Mouse (Mus musculus) 3134 (cell line): Measurements from ENCODE around the gene Thoc3.
A peak's percentile ranks its signal among the peaks of the same experiment; 100 is the strongest.
"Not testable (repeated sequence)": the region's sequence is repeated elsewhere in the genome, so short reads cannot be mapped to it uniquely, and the experiment has no call there.

ENCODE experiments used
- DNase-seq: peaks from one replicate; pipeline ENCODE4 v3.0.0-alpha.2; 2011; ENCODE audit warnings: low spot score; ENCODE audit not compliant: insufficient read length; ENCODE audit errors: extremely low read depth

The Thoc3 gene

GRCm38 (mm10) chr13:54468098-54469011, at the start of gene Thoc3:
Gene Thoc3, minus strand, starts transcription at chr13:54468849.
- peak; percentile 88 for DNase-seq

- DNase-seq = no peak
Measured at GRCm38 (mm10) chr13:54505920-54506319, 37.3 kb upstream of the Thoc3 start.

- peak; percentile 18 for DNase-seq
Measured at GRCm38 (mm10) chr13:54504611-54505260, 36.1 kb upstream of the Thoc3 start.

GRCm38 (mm10) chr13:54503604-54504521, 35.2 kb upstream of the Thoc3 start, which contains the start of gene Simc1:
Gene Simc1, plus strand, starts transcription at chr13:54503779.
- DNase-seq = peak; percentile 83

- DNase-seq = no peak
Measured at GRCm38 (mm10) chr13:54503278-54503603, 34.6 kb upstream of the Thoc3 start.

- DNase-seq = no peak
Measured at GRCm38 (mm10) chr13:54501957-54502690, 33.5 kb upstream of the Thoc3 start.

GRCm38 (mm10) chr13:54501352-54501751, 32.7 kb upstream of the Thoc3 start:
- DNase-seq = no peak

- not testable (repeated sequence) for DNase-seq
Measured at GRCm38 (mm10) chr13:54499551-54499950, 30.9 kb upstream of the Thoc3 start.

GRCm38 (mm10) chr13:54491381-54491780, 22.7 kb upstream of the Thoc3 start:
- DNase-seq = no peak

- DNase-seq = no peak
Measured at GRCm38 (mm10) chr13:54490411-54490810, 21.8 kb upstream of the Thoc3 start.

- no peak for DNase-seq
Measured at GRCm38 (mm10) chr13:54481498-54481897, 12.8 kb upstream of the Thoc3 start.

GRCm38 (mm10) chr13:54479286-54479685, 10.6 kb upstream of the Thoc3 start:
- peak; percentile 32 for DNase-seq

GRCm38 (mm10) chr13:54475702-54476101, 7.1 kb upstream of the Thoc3 start:
- no peak for DNase-seq

GRCm38 (mm10) chr13:54474996-54475395, 6.3 kb upstream of the Thoc3 start:
- DNase-seq = no peak

- no peak for DNase-seq
Measured at GRCm38 (mm10) chr13:54471967-54472366, 3.3 kb upstream of the Thoc3 start.

- no peak for DNase-seq
Measured at GRCm38 (mm10) chr13:54469012-54469354, 334 bp upstream of the Thoc3 start.

GRCm38 (mm10) chr13:54459282-54459681, 9.4 kb downstream of the Thoc3 start:
- no peak for DNase-seq

- no peak for DNase-seq
Measured at GRCm38 (mm10) chr13:54457062-54457461, 11.6 kb downstream of the Thoc3 start.

GRCm38 (mm10) chr13:54447496-54448224, 21.0 kb downstream of the Thoc3 start:
- no peak for DNase-seq
